Mouse (Mus musculus): ENCODE results near the gene Ankrd39. TPM values are rescaled to one million over a fixed set of nuclear protein-coding genes. Genes with fewer than 3 reads are reported as not detected.

Ankrd39 gene
- polyA plus RNA-seq, 1 experiment from 2014 or later, result 17.9 TPM

GRCm38 (mm10) chr1:36512089-36512965, 34.9 kb downstream of the Ankrd39 start:
- peak; percentile 47 for DNase-seq (ENCODE audit: extremely low spot score, low spot score)
- peak overlapping the region; percentile 95 for H3K27ac ChIP-seq
- WGBS, result 5% methylated on average over 126 of the region's 126 CpGs
- H3K27me3 ChIP-seq (ENCODE audit: poor library complexity, severe bottlenecking), result no peaks in the 10 kb centered on the region
- peaks cover 37% of the 10 kb centered on the region for H3K4me1 ChIP-seq
- peak overlapping the region; percentile 95 for H3K4me3 ChIP-seq
- no peaks in the 10 kb centered on the region for H3K9me3 ChIP-seq
- H3K36me3 ChIP-seq (replicated peaks), result peaks cover 37% of the 10 kb centered on the region

GRCm38 (mm10) chr1:36511289-36512021, 35.8 kb downstream of the Ankrd39 start, which contains the start of gene Cnnm3:
TSS of gene Cnnm3 (plus strand) at chr1:36511867.
- Histone ChIP-seq H3K27ac (peak within 1 kb of the TSS; percentile 95), H3K4me3 (peak within 1 kb of the TSS; percentile 95), H3K4me1 (peaks cover 36% of the 10 kb centered on the region), H3K27me3 (ENCODE audit: poor library complexity, severe bottlenecking) (no peaks in the 10 kb centered on the region), H3K36me3 (replicated peaks) (peaks cover 35% of the 10 kb centered on the region), H3K9me3 (no peaks in the 10 kb centered on the region)
- under 1% methylated on average over 51 of the region's 51 CpGs for WGBS
- peak; percentile 100 for DNase-seq (ENCODE audit: extremely low spot score, low spot score)

GRCm38 (mm10) chr1:36508238-36508637, 39.0 kb downstream of the Ankrd39 start:
- Histone ChIP-seq H3K27ac (no peak overlapping the region), H3K4me3 (no peak overlapping the region), H3K27me3 (ENCODE audit: poor library complexity, severe bottlenecking) (no peaks in the 10 kb centered on the region), H3K4me1 (peaks cover 12% of the 10 kb centered on the region), H3K9me3 (no peaks in the 10 kb centered on the region), H3K36me3 (replicated peaks) (peaks cover 22% of the 10 kb centered on the region)
- WGBS, result 89% methylated on average over 5 of the region's 5 CpGs
- DNase-seq (ENCODE audit: extremely low spot score, low spot score), result no peak

GRCm38 (mm10) chr1:36501261-36501660, 46.0 kb downstream of the Ankrd39 start:
- WGBS, result 11% methylated on average over 3 of the region's 3 CpGs
- no peaks in the 10 kb centered on the region for H3K4me1 ChIP-seq

GRCm38 (mm10) chr1:36497312-36497711, 49.9 kb downstream of the Ankrd39 start:
- 86% methylated on average over 2 of the region's 2 CpGs for WGBS
- Histone ChIP-seq H3K4me3 (no peak overlapping the region), H3K36me3 (replicated peaks) (peaks cover 26% of the 10 kb centered on the region), H3K4me1 (peaks cover 12% of the 10 kb centered on the region), H3K27me3 (ENCODE audit: poor library complexity, severe bottlenecking) (no peaks in the 10 kb centered on the region), H3K9me3 (no peaks in the 10 kb centered on the region), H3K27ac (no peak overlapping the region)
- DNase-seq (ENCODE audit: extremely low spot score, low spot score), result no peak

More at GRCm38 (mm10) chr1:36501261-36501660, 46.0 kb downstream of the Ankrd39 start:
- Histone ChIP-seq H3K36me3 (replicated peaks) (peaks cover 41% of the 10 kb centered on the region), H3K4me3 (no peak overlapping the region), H3K9me3 (no peaks in the 10 kb centered on the region), H3K27ac (no peak overlapping the region), H3K27me3 (ENCODE audit: poor library complexity, severe bottlenecking) (no peaks in the 10 kb centered on the region)
- peak; percentile 70 for DNase-seq (ENCODE audit: extremely low spot score, low spot score)

GRCm38 (mm10) chr1:36496719-36497118, 50.5 kb downstream of the Ankrd39 start:
- WGBS, result 69% methylated on average over 2 of the region's 2 CpGs
- H3K27me3 ChIP-seq (ENCODE audit: poor library complexity, severe bottlenecking), result no peaks in the 10 kb centered on the region
- no peak for DNase-seq (ENCODE audit: extremely low spot score, low spot score)
- no peak overlapping the region for H3K27ac ChIP-seq
- H3K4me3 ChIP-seq, result no peak overlapping the region
- H3K36me3 ChIP-seq (replicated peaks), result peaks cover 26% of the 10 kb centered on the region
- H3K4me1 ChIP-seq, result peaks cover 17% of the 10 kb centered on the region
- H3K9me3 ChIP-seq, result no peaks in the 10 kb centered on the region

- H3K9me3 ChIP-seq, result no peaks in the 10 kb centered on the region
- WGBS, result 71% methylated on average over 6 of the region's 6 CpGs
- no peak for DNase-seq (ENCODE audit: extremely low spot score, low spot score)
- H3K36me3 ChIP-seq (replicated peaks), result peaks cover 7% of the 10 kb centered on the region; the same call in 1 of the 2 replicates
- no peak overlapping the region for H3K4me3 ChIP-seq
- H3K4me1 ChIP-seq, result peaks cover 17% of the 10 kb centered on the region
- no peak overlapping the region for H3K27ac ChIP-seq
- H3K27me3 ChIP-seq (ENCODE audit: poor library complexity, severe bottlenecking), result no peaks in the 10 kb centered on the region
Measured at GRCm38 (mm10) chr1:36493299-36493698, 53.9 kb downstream of the Ankrd39 start.

GRCm38 (mm10) chr1:36492416-36493139, 54.7 kb downstream of the Ankrd39 start:
- Histone ChIP-seq H3K9me3 (no peaks in the 10 kb centered on the region), H3K4me1 (peaks cover 17% of the 10 kb centered on the region), H3K4me3 (no peak overlapping the region), H3K27ac (0 out of 2 replicates have a peak overlapping the region, but pooled peaks have one; percentile 25), H3K27me3 (ENCODE audit: poor library complexity, severe bottlenecking) (no peaks in the 10 kb centered on the region), H3K36me3 (replicated peaks) (peaks cover 5% of the 10 kb centered on the region; the same call in 1 of the 2 replicates)
- peak; percentile 37 for DNase-seq (ENCODE audit: extremely low spot score, low spot score)
- 51% methylated on average over 9 of the region's 9 CpGs for WGBS

GRCm38 (mm10) chr1:36489661-36490060, 57.6 kb downstream of the Ankrd39 start:
- Histone ChIP-seq H3K4me3 (no peak overlapping the region), H3K9me3 (no peaks in the 10 kb centered on the region), H3K4me1 (peaks cover 17% of the 10 kb centered on the region), H3K36me3 (replicated peaks) (peaks cover 5% of the 10 kb centered on the region; the same call in 1 of the 2 replicates), H3K27ac (no peak overlapping the region), H3K27me3 (ENCODE audit: poor library complexity, severe bottlenecking) (no peaks in the 10 kb centered on the region)
- no peak for DNase-seq (ENCODE audit: extremely low spot score, low spot score)
- WGBS, result 84% methylated on average over 6 of the region's 6 CpGs

Small RNA genes lying within 50 kb of the gene (microRNA-seq; reads per million reads assigned to microRNA genes)
- not detected for gene Gm47280

Other genes starting within 250 kb of the Ankrd39 start
- gene Arid5a, start 239.7 kb downstream of the Ankrd39 start, polyA plus RNA-seq (2016; fragmentation: Nextera tagmentation; extraction: Ambion mirVana), result 2.9 TPM in 2 replicates
- 50.6 TPM in 2 replicates for gene Kansl3, start 178.3 kb downstream of the Ankrd39 start, polyA plus RNA-seq (2016; fragmentation: Nextera tagmentation; extraction: Ambion mirVana)
- 1.4 and 1.8 TPM in 2 replicates for gene Fer1l5, start 175.2 kb downstream of the Ankrd39 start, polyA plus RNA-seq (2016; fragmentation: Nextera tagmentation; extraction: Ambion mirVana)
- 59.6 and 60.5 TPM in 2 replicates for gene Lman2l, start 102.2 kb downstream of the Ankrd39 start, polyA plus RNA-seq (2016; fragmentation: Nextera tagmentation; extraction: Ambion mirVana)
- 14.5 and 15.5 TPM in 2 replicates for gene Cnnm4, start 75.8 kb downstream of the Ankrd39 start, polyA plus RNA-seq (2016; fragmentation: Nextera tagmentation; extraction: Ambion mirVana)
- 2.9 and 3.0 TPM in 2 replicates for gene Cnnm3, start 35.6 kb downstream of the Ankrd39 start, polyA plus RNA-seq (2016; fragmentation: Nextera tagmentation; extraction: Ambion mirVana)
- gene Ankrd23, start 10.6 kb downstream of the Ankrd39 start, polyA plus RNA-seq (2016; fragmentation: Nextera tagmentation; extraction: Ambion mirVana), result 15.3 and 16.5 TPM in 2 replicates
- not detected in 2 replicates for gene Gm42417, start 8.0 kb downstream of the Ankrd39 start, polyA plus RNA-seq (2016; fragmentation: Nextera tagmentation; extraction: Ambion mirVana)
- 20.1 and 21.7 TPM in 2 replicates for gene Sema4c, start 10.9 kb upstream of the Ankrd39 start, polyA plus RNA-seq (2016; fragmentation: Nextera tagmentation; extraction: Ambion mirVana)
- gene Fam178b, start 135.7 kb upstream of the Ankrd39 start, polyA plus RNA-seq (2016; fragmentation: Nextera tagmentation; extraction: Ambion mirVana), result 0.42 and 0.79 TPM in 2 replicates
- 496 and 519 TPM in 2 replicates for gene Cox5b, start 144.0 kb upstream of the Ankrd39 start, polyA plus RNA-seq (2016; fragmentation: Nextera tagmentation; extraction: Ambion mirVana)
- not detected in 2 replicates for gene 4933424G06Rik, start 162.7 kb upstream of the Ankrd39 start, polyA plus RNA-seq (2016; fragmentation: Nextera tagmentation; extraction: Ambion mirVana)
- 136 and 141 TPM in 2 replicates for gene Actr1b, start 167.0 kb upstream of the Ankrd39 start, polyA plus RNA-seq (2016; fragmentation: Nextera tagmentation; extraction: Ambion mirVana)
- 0.33 and 0.43 TPM in 2 replicates for gene Zap70, start 214.4 kb upstream of the Ankrd39 start, polyA plus RNA-seq (2016; fragmentation: Nextera tagmentation; extraction: Ambion mirVana)

All from forebrain, embryonic 10.5 days (tissue).